Mouse (Mus musculus) lung, postnatal 36 days (tissue): Measurements from ENCODE around the gene Mtmr14.

ENCODE experiments used
- DNase-seq: peaks from one replicate; pipeline ENCODE4 v3.0.0; 2022; ENCODE audit warnings: mixed read lengths

The Mtmr14 gene

DNA sequence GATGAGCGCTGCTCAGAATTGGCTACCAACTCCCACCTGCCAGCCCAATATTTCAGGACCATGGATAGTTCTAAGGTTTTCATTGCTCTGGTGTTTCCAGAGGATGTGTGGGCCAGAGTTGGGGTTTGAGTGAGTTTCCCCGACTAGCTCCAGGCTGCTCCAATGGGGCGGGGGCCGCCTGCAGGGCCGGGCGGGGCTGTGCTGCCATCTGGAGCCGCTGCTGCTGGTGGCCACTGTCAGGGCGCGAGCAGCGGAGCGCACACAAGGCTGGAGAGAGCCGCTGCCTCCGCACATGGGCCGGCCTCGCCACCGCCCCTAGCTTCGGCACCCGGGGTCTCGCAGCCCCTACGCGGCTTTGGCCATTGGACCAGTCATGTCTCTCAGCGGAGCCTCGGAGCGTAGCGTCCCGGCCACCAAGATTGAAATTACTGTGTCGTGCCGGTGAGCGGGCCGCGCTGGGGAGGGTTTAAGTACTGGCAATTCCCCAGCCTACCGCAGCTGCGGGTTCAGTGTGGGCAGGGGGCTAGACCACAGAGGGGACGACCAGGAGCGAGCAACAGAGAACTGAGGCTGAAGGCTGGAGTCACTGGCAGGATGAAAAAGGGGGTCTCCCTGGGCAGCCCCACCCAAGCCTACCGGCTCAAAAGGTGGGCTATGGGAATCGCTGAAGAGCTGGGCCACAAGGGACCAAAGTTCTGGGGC, 44.6 kb downstream of the Mtmr14 start, which contains the start of gene Cpne9:
Gene Cpne9, plus strand, starts transcription at position 207 of the 702 bp plus-strand sequence.
- DNase-seq: peak; percentile 17

DNA sequence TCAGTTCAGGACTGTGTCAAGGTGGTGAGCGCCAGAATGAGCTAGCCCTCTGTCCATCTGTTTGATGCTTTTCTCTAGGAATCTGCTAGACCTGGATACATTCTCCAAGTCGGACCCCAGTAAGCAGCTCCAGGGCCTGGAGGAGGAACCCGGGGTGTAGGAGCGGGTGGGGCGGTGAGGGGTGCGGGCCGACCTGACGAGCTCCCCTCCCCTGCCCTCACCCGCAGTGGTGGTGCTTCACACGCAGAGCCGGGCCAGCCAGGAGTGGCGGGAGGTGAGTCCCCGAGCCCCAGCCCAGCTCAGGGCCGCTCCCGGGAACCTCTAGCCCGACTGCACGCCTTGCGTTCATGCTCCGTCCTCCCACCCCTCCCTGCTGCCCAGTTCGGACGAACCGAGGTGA, 45.3 kb downstream of the Mtmr14 start:
- no peak for DNase-seq

DNA sequence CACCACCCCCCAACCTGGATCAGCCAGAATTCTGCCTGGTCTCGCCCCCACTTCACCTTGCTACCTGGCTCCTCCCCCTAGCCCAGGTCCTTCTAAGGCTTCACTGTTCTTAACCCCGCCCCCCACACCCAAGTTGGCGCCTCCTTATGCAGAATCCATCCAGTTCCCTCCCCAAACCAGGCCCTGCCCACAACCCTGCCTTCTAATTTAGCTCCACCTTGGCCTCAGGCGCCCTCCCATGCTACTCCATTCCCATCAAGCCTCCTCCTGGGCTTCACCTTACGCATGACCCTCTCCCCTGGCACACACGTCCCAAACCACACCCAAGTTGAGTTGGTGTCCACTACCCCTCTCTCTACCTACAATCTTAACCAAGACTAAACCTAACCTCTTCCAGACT, 45.9 kb downstream of the Mtmr14 start:
- peak; percentile 30 for DNase-seq

DNA sequence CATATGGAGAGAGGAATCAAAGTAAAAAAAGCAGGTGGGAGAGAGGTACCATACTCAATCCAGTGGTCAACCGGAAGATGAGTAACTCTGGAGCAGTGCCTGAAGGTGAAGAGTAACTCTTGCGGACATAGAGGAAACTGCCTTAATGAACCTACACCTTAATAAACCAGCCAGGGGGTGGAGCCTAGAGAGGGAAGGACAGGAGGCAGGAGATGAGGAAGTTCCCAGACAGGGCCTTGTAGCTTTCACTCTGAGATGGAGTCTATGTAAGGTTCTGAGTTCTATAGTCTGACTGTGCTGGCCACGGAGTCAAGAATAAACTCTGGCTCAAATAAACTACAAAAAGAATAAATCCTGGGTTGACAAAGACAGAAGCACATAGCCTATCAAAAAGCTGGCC, 47.3 kb downstream of the Mtmr14 start:
- DNase-seq: peak; percentile 39

DNA sequence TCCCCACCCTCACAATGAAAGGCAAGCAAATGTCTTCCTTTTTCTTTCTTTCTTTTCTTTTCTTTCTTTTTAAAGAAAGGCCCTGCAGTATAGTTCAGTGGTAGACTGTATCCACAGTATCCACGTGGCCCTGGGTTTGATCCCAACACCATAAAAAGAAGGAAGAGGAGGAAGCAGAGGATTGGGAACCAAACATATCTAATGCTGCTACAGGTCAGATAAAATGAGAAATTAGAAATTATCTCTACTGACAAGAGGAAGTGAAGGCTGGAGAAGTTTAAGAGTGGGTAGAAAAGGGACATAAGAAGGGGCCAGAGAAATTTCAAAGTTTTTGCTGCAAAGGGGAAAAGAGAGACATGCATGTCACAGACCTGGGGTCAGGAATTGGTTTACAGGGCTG, 48.7 kb downstream of the Mtmr14 start:
- DNase-seq: no peak

DNA sequence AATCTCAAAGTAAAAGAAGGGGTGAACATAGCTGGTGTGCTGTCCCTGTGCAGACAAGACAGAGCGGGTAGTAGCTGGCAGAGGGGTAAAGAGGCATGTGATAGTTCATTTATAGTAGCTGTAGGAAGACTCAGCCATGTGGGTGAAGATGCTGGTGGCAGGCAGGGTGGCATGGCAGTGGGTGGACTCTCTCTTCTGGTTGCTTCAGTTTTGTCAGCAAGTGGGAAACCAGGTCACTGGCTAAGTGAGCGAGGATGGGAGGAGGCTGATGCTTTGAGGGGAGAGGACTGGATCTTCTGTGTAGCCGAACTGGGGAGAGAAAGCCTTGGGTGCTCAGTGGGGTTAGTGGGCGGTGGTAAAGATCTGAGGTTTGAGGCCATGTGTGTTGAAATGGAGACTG, 49.6 kb downstream of the Mtmr14 start:
- DNase-seq: no peak

DNA sequence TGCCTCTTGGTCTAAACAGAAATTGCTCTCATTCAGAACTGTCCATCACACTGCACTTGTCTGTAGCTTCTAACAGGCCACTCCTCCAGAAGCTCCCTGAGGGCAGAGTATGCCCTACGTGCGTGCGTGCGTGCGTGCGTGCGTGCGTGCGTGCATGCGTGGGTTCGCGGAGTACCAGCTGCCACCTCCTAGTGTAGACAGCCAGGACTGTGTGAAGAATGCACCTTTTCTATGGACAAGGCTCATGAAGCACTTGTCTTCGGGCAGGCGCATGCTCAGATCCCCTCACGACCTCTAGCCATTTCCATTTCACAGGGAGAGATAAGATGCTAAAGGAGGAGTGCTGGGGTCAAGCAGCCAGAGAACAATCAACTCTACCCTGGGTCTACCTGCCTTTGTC, 51.7 kb downstream of the Mtmr14 start:
- no peak for DNase-seq

DNA sequence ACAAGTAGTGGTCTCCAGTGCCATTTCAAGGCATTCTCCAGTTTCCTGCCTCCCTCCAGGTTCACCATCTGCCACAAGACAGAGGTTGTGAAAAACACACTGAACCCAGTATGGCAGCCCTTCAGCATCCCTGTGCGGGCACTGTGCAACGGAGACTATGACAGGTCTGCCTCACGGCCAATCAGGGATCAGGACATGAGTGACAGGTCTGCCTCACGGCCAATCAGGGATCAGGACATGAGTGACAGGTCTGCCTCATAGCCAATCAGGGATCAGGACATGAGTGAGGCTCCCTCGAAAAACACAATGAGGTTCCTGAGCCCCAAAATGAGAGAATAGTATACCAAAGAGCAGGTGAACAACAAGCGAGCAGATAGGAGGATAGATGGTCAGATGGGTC, 52.7 kb downstream of the Mtmr14 start:
- DNase-seq: no peak

DNA sequence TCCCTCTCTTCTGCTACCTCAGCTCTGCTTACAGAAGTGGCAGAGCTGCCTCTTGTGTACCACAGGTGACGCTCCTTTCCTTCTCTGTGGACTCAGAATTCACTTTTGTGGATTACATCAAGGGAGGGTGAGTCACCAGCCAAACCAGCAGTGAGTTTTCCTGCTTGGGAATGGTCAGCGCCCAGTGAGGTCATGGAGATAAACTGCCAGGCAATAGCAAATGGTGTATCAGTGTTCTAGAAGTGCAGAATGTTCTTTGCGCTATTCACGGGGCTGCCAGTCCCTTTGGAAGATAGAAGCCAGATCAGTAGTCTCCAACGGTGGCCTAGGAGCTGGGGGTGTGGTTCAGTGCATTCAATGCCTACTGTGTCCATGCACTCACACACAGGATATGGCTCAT, 55.3 kb downstream of the Mtmr14 start:
- no peak for DNase-seq

DNA sequence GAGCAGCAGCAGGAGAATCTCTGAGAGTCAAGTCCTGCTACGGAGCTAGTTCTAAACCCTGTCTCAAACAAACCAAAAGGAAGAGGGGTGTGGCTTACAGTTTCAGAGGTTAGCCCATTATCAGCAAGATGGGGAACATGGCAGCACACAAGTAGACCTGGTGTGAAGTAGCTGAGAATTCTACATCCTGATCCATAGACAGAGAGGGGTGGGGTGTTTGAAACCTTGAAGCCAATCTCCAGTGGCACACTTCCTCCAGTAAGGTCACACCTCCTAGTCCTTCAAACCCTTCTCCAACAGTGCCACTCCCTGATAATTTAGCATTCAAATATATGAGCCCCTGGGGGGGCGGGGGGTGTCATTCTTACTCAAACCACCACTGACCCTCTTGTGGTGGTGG, 58.4 kb downstream of the Mtmr14 start:
- no peak for DNase-seq

DNA sequence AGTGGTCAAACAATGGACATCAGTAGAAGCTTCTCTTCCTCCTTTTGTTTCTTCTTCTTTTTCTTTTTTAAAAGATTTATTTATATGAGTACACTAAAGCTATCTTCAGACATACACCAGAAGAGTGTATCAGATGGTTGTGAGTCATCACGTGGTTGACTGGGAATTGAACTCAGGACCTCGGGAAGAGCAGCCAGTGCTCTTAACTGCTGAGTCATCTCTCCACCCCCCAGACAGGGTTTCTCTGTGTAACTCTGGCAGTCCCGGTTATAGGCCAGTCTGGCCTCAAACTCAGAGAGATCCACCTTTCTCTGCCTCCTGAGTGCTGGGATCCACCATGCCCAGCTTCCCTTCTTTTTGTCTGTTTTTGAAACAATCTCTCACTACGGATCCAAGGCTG, 59.0 kb downstream of the Mtmr14 start:
- no peak for DNase-seq

DNA sequence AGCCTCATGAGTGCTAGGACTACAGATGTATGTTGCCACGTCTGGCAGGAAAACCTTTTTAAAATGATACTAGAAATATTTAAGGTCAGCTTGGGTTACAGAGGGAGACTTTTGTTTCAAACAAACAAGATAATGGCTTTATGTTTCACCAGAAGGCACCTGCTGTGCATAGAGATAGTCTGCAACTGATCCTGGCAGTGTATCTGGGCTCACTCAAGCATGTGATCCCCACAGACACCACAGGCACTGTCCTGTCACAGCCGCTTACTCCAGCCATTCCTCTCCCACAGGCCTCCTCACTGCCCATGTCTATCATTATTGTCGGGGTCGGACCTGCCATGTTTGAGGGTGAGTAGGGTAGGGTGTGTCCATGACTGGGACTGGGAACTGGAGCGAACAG, 63.7 kb downstream of the Mtmr14 start:
- DNase-seq: no peak

DNA sequence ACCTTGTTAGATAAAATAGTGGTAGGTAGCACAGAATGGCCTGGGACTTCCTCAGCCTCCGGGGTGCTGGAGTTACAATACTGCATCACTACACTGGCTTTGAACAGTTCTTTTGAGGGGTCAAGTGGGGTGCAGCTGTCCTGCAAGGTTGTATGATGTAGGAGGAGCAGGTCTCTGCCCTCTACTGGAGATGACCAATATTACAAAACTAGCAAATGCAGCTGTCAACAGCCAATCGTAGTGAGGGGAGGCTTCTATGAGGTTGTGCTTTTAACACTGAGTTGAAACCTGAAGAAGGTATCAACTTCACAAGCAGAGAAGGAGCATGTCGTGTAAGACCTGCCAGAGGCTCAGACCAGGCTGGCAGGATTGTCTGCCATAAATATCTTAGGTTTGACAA, 64.6 kb downstream of the Mtmr14 start:
- DNase-seq: peak; percentile 51

DNA sequence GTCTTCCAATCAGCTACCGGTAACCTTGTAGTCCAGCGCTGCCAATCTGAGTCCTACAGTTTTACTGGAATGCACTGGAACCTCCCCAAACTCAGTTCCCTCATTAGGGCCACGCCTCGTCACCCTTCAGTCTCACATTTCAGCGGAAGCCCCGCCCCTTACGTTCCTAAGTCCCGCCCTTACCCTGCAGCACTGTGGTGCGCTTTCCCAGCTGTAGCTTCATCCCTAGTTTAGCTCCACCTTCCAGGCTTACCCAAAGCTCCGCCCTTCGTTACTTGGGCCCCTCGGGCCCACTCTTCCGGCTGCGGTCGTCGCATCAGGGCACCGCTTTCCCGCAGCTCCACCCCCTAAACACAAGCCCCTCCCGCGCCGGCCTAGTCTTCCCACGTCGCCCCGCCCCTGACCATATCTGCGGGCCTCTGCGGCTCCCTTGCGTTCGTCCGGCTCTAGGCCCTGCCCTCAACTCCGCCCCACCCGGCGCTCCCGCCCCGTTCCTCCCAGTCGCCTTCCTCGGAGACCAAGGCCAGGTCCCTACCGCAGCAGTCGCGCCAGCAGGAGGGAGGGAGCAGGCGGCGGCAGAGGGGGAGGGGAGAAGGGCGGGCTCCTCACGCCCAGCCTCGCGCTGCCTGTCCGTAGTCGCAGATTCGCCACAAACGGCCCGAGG, 68.8 kb downstream of the Mtmr14 start:
- DNase-seq: peak; percentile 100

DNA sequence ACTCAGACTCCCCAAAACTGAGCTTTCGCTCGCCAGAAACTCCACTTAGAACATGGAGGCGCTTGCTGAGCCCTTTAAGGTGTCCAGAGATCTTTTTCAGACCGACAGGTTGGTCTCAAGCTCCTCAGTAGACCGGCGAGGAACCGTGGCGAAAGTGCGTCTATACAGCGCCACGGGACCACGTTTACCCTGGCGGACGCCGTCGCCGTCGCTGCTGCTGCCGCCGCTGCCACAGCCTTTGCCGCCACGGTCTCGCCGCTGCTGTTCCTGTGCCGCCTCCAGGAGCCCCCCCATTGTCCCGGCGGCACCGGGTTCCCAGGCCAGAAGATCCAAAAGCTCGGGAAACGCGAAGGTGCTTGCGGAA, 69.3 kb downstream of the Mtmr14 start, which contains the start of gene Brpf1:
Gene Brpf1, plus strand, starts transcription at position 152 of the 364 bp plus-strand sequence.
- DNase-seq: no peak

DNA sequence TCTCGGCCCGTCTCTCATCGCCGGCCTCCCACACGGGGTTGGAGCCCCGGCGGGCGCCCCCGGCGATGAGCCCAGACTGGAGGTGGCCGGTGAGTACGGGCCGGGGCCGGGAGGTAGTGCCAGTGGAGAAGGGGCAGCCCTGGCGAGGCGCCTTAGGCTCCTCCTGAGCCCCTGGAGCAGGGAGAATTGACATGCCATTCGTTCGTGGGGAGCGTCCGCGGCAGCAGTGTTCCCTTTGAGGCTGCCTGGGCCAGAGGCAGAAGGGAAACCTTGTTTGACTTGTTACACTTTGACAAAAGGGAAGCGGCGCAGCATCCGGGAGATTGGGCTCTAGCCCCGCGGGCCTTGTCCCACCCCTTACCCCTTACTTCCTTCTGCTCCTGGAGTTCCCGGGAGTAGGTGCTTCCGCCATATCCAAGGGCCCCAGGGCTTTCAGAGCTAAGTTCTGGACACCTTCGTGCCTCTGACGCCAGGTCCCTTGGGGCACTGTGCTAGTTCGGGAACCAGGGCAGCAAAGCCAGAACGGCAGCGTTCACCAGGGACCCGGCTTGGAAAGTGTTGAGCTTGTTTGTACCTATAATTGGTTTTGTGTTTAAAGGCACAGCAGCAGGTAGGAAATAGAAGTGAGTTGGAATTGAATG, 70.0 kb downstream of the Mtmr14 start:
- peak; percentile 56 for DNase-seq

DNA sequence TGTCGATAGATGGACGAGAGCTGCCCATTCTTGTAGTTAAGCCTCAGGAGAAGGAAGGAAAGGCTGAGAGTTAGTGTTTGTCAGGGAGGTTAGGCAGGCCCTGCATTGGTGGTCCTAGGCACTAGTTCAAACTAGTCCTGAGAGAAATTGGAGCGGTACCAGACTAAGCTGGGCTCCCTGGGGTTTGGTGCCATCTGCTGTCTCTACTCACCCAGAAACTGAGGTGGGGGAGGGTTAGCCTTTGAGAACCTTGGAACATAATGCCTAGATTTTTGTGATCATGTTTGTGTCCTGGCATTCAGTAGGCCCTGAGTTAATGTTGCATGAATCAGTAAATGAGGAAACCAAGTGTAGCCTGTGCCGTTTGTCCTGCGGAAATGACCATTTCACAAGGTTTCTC, 70.5 kb downstream of the Mtmr14 start:
- peak; percentile 18 for DNase-seq

DNA sequence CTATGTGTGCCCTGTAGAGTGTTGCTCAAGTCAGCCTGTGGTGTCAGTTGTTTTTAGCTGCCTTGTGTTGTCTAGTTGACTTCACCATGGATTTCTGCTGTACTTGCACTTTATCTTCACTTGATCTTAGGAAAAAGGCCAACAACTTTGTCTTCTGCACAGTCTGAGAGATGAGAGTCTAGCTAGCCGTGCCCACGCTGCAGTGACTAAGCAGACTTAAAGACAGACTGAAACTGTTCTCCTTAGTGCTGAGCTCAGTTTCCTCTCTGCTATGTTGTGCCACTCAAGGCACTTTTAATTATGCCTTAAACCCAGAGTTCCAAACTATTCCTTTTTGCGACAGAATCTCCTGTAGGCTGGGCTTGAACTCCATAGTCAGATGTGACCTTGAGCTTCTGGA, 78.3 kb downstream of the Mtmr14 start:
- no peak for DNase-seq

DNA sequence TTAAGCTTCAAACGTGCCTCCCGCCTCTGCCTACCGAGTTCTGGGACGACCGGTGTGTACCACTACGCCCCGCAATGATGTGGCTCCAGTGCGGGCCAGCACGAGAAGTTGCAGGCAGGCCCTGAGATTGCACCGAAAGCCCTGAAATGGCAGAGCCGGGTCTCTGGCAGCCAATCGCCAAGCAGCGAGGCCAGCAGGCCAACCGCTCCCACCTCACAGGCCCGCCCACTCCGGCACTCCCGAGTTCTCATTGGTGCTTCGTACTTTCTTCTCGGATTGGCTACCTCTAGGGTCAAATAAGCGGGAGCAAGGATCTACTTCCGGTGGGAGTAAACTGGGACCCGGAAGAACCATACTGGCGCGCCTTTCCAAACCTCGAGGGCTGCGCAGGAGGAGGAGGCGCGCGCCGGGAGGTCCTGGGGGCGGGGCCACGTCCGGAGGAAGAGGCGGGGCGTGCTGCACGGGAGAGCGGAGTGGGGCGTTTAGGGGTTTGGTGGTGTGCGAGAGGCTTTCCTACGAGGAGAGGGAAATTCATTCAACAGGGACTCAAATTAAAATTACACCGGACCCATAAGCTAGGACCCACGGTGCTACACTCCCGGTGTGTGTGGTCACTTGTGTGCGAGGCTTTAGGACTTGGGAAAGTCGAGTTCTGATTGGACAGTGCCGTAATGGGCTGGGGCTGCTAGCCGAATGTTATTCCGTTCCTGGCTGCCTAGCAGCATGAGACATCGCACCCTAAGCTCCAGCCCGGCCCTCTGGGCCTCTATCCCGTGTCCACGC, 89.1 kb downstream of the Mtmr14 start, which contains the start of gene Ogg1:
Gene Ogg1, plus strand, starts transcription at position 440 of the 783 bp plus-strand sequence.
- DNase-seq: peak; percentile 99

DNA sequence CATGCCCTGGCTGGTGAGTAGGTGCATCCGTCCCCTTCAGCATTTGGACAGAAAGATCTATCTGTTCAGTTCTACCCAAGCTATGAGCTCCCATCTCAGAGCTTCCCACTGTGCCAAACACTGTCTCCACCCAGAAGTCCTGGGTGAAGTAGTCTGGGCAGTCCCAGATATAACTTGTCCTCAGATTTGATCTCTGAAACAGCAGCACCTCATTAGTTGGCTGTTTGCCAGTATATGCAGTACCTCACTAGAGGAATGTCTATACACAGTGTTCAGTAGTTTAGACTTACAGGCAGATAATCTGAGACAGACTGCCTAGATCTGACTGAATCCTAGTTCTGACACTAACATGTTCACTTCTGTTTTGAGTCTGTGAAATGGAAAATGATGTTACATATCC, 91.8 kb downstream of the Mtmr14 start:
- DNase-seq: no peak

DNA sequence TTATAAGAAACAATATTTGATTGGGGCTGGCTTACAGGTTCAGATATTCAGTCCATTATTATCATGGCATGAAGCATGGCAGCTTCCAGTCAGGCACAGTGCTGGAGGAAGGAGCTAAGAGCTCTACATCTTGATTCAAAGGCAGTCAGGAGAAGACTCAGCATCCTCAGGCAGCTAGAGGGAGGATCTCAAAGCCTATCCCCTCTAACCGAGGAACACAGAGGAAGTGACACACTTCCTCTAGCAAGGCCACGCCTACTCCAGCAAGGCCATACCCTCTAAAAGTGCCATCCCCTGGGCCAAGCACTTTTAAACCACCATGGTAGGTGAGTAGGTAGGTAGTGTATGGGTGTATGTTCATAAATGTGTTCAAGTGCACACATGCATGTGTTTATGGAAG, 92.9 kb downstream of the Mtmr14 start:
- peak; percentile 50 for DNase-seq
